ENCODE assay signal across 12 mouse cellular contexts in genomic region chr3:105868135-105868534, GRCm38 (mm10). TPM values are rescaled to one million over a fixed set of nuclear protein-coding genes. Genes with fewer than 3 reads are reported as not detected.
A peak's percentile ranks its signal among the peaks of the same experiment; 100 is the strongest.
DNase-seq lines count a peak whose midpoint lies in the region; ATAC-seq and TF ChIP-seq lines count a peak whose summit lies in the region.
"Had no signal": no experiment of that assay in that cellular context is flagged by ENCODE, and none has a peak within 500 bp of the region (broad histone marks: within the 10 kb centered on the region; RNA-seq: fewer than 3 reads in every experiment).

No protein-coding gene starts in this region.

- no peaks in the 10 kb centered on the region for H3K36me3 ChIP-seq in forebrain, embryonic 14.5 days (ENCODE audit: control insufficient read depth, insufficient read depth, low read length)
- H3K36me3 ChIP-seq in forebrain, embryonic 16.5 days (ENCODE audit: control insufficient read depth, insufficient read depth): no peaks in the 10 kb centered on the region
- no peaks in the 10 kb centered on the region for H3K36me3 ChIP-seq in midbrain, postnatal 0 days (ENCODE audit: insufficient read depth, low read length)
- no peaks in the 10 kb centered on the region for H3K36me3 ChIP-seq in midbrain, embryonic 11.5 days (ENCODE audit: control insufficient read depth, insufficient read depth, low read length)
- H3K36me3 ChIP-seq: forebrain, embryonic 15.5 days; midbrain, embryonic 10.5 days had no signal

- no peak overlapping the region for H3K27ac ChIP-seq in forebrain, embryonic 14.5 days (ENCODE audit: low read depth, low read length)
- H3K27ac ChIP-seq in forebrain, embryonic 16.5 days (ENCODE audit: low read length): no peak overlapping the region
- H3K27ac ChIP-seq in midbrain, postnatal 0 days (ENCODE audit: low read depth, low read length): no peak overlapping the region
- no peak overlapping the region for H3K27ac ChIP-seq in midbrain, embryonic 11.5 days (ENCODE audit: low read depth, low read length)
- H3K27ac ChIP-seq: forebrain, embryonic 15.5 days; midbrain, embryonic 10.5 days had no signal

- no peaks in the 10 kb centered on the region for H3K9me3 ChIP-seq in forebrain, embryonic 14.5 days (replicated peaks; ENCODE audit: control insufficient read depth, low read length)
- H3K9me3 ChIP-seq in forebrain, embryonic 16.5 days (ENCODE audit: control insufficient read depth, low read length): no peaks in the 10 kb centered on the region
- no peaks in the 10 kb centered on the region for H3K9me3 ChIP-seq in midbrain, postnatal 0 days (ENCODE audit: low read length)
- H3K9me3 ChIP-seq in midbrain, embryonic 11.5 days (ENCODE audit: control insufficient read depth, low read length): no peaks in the 10 kb centered on the region
- H3K9me3 ChIP-seq: forebrain, embryonic 15.5 days; midbrain, embryonic 10.5 days had no signal

- peak; percentile 28 for DNase-seq in forebrain, embryonic 14.5 days (ENCODE audit: low spot score)
- DNase-seq in midbrain, postnatal 0 days (ENCODE audit: low spot score): peak; percentile 17
- no peak for DNase-seq in midbrain, embryonic 11.5 days (ENCODE audit: low spot score, missing footprints)
- peak; percentile 83 for DNase-seq in kidney, postnatal 10 days
- peak; percentile 32 for DNase-seq in skeletal muscle tissue, adult 2 months (ENCODE audit: low read depth, low spot score)
- DNase-seq in spleen, adult 18-20 months: no peak
- DNase-seq: layer of hippocampus, postnatal 36 days had no signal

- 27% methylated on average over 2 of the region's 2 CpGs for WGBS in forebrain, embryonic 14.5 days
- WGBS in forebrain, embryonic 16.5 days: 20% methylated on average over 2 of the region's 2 CpGs
- WGBS in midbrain, postnatal 0 days: 64% methylated on average over 2 of the region's 2 CpGs
- WGBS in midbrain, embryonic 11.5 days: 78% methylated on average over 2 of the region's 2 CpGs

- no peak for TF ChIP-seq CTCF in midbrain, postnatal 0 days (IDR thresholded peaks at IDR 0.05)

- no peak overlapping the region for H3K4me3 ChIP-seq in forebrain, embryonic 14.5 days (ENCODE audit: low read depth, low read length)
- H3K4me3 ChIP-seq in forebrain, embryonic 16.5 days (replicated peaks; ENCODE audit: low read length): no peak overlapping the region
- no peak overlapping the region for H3K4me3 ChIP-seq in midbrain, postnatal 0 days (ENCODE audit: low read depth, low read length)
- no peak overlapping the region for H3K4me3 ChIP-seq in midbrain, embryonic 11.5 days (ENCODE audit: low read depth, low read length)
- H3K4me3 ChIP-seq: forebrain, embryonic 15.5 days; midbrain, embryonic 10.5 days had no signal

- no peak overlapping the region for H3K4me2 ChIP-seq in forebrain, embryonic 14.5 days (ENCODE audit: low read length)
- H3K4me2 ChIP-seq in forebrain, embryonic 16.5 days (ENCODE audit: low read length): no peak overlapping the region
- H3K4me2 ChIP-seq in midbrain, postnatal 0 days (ENCODE audit: low read depth, low read length, poor library complexity, severe bottlenecking): no peak overlapping the region
- no peak overlapping the region for H3K4me2 ChIP-seq in midbrain, embryonic 11.5 days
- H3K4me2 ChIP-seq: forebrain, embryonic 15.5 days had no signal

- peaks cover 3% of the 10 kb centered on the region; the same call in 1 of the 2 replicates for H3K4me1 ChIP-seq in forebrain, embryonic 14.5 days (ENCODE audit: control insufficient read depth, insufficient read depth, low read length)
- H3K4me1 ChIP-seq in forebrain, embryonic 16.5 days (replicated peaks; ENCODE audit: control insufficient read depth, insufficient read depth, low read length): peaks cover 9% of the 10 kb centered on the region
- no peaks in the 10 kb centered on the region for H3K4me1 ChIP-seq in midbrain, postnatal 0 days (ENCODE audit: insufficient read depth, low read length)
- H3K4me1 ChIP-seq in midbrain, embryonic 11.5 days (ENCODE audit: control insufficient read depth, insufficient read depth, low read length): no peaks in the 10 kb centered on the region

- no peak overlapping the region for H3K9ac ChIP-seq in forebrain, embryonic 14.5 days (ENCODE audit: low read length)
- H3K9ac ChIP-seq in forebrain, embryonic 16.5 days (replicated peaks; ENCODE audit: low read depth, low read length): no peak overlapping the region
- H3K9ac ChIP-seq in midbrain, postnatal 0 days (replicated peaks; ENCODE audit: low read length, poor library complexity, severe bottlenecking): no peak overlapping the region
- H3K9ac ChIP-seq in midbrain, embryonic 11.5 days (ENCODE audit: low read length): no peak overlapping the region
- H3K9ac ChIP-seq: forebrain, embryonic 15.5 days had no signal

- ATAC-seq in forebrain, embryonic 14.5 days: no peak
- ATAC-seq in forebrain, embryonic 16.5 days: no peak
- ATAC-seq in midbrain, postnatal 0 days (ENCODE audit: low FRiP score): no peak
- no peak for ATAC-seq in midbrain, embryonic 11.5 days (ENCODE audit: low FRiP score)
- no peak for ATAC-seq in frontal cortex, adult (ENCODE audit: low TSS enrichment)
- ATAC-seq: forebrain, embryonic 15.5 days had no signal

- no peaks in the 10 kb centered on the region for H3K27me3 ChIP-seq in forebrain, embryonic 14.5 days (replicated peaks; ENCODE audit: control insufficient read depth, insufficient read depth, low read length)
- no peaks in the 10 kb centered on the region for H3K27me3 ChIP-seq in forebrain, embryonic 16.5 days (replicated peaks; ENCODE audit: control insufficient read depth, insufficient read depth, low read length)
- H3K27me3 ChIP-seq in midbrain, postnatal 0 days (ENCODE audit: insufficient read depth, low read length): no peaks in the 10 kb centered on the region
- H3K27me3 ChIP-seq in midbrain, embryonic 11.5 days (ENCODE audit: control insufficient read depth, insufficient read depth, low read length): no peaks in the 10 kb centered on the region
- H3K27me3 ChIP-seq: forebrain, embryonic 15.5 days had no signal

RNA-seq across cellular contexts. Expression of gene Adora3, which starts 2.5 kb away (rescaled TPM):
- 0.11 and 0.28 TPM in 2 replicates for polyA plus RNA-seq in forebrain, embryonic 14.5 days (2014; fragmentation: Nextera tagmentation; extraction: Ambion mirVana)
- polyA plus RNA-seq in forebrain, embryonic 16.5 days (2015; fragmentation: Nextera tagmentation; extraction: Ambion mirVana): 0.11 TPM in 1 of 2 replicates, not detected in the other
- 0.66 and 0.77 TPM in 2 replicates for total RNA-seq in midbrain, postnatal 0 days (2014; rRNA removed)
- 0.20 and 0.30 TPM in 2 replicates for polyA plus RNA-seq in midbrain, postnatal 0 days (2015; fragmentation: Nextera tagmentation; extraction: Ambion mirVana)
- polyA plus RNA-seq in midbrain, embryonic 11.5 days (2014; fragmentation: Nextera tagmentation; extraction: Ambion mirVana): not detected in 2 replicates
- polyA plus RNA-seq: midbrain, embryonic 10.5 days had no signal

RNA-seq across cellular contexts. Expression of gene Tmigd3, which starts 2.6 kb away (rescaled TPM):
- polyA plus RNA-seq in forebrain, embryonic 14.5 days (2014; fragmentation: Nextera tagmentation; extraction: Ambion mirVana): not detected in 2 replicates
- polyA plus RNA-seq in forebrain, embryonic 16.5 days (2015; fragmentation: Nextera tagmentation; extraction: Ambion mirVana): 0.58 TPM in 1 of 2 replicates, not detected in the other
- total RNA-seq in midbrain, postnatal 0 days (2014; rRNA removed): not detected in 2 replicates
- not detected in 2 replicates for polyA plus RNA-seq in midbrain, postnatal 0 days (2015; fragmentation: Nextera tagmentation; extraction: Ambion mirVana)
- polyA plus RNA-seq in midbrain, embryonic 11.5 days (2014; fragmentation: Nextera tagmentation; extraction: Ambion mirVana): not detected in 2 replicates
- total RNA-seq: layer of hippocampus, postnatal 36 days had no signal
- polyA plus RNA-seq: midbrain, embryonic 10.5 days; stomach, embryonic 14.5 days had no signal

Comparison
In these comparisons a context has a peak if more than half of its experiments do, and no peak if none do; other contexts are left out.
1. DNase-seq: peak in forebrain, embryonic 14.5 days (single experiment), midbrain, postnatal 0 days (single experiment), kidney, postnatal 10 days (single experiment) and skeletal muscle tissue, adult 2 months (single experiment); none in midbrain, embryonic 11.5 days (single experiment) and spleen, adult 18-20 months (0 of 2).